Mouse (Mus musculus): ENCODE results near the gene Cntn2. TPM values are rescaled to one million over a fixed set of nuclear protein-coding genes. Genes with fewer than 3 reads are reported as not detected.
"Not testable (repeated sequence)": the region's sequence is repeated elsewhere in the genome, so short reads cannot be mapped to it uniquely, and the experiment has no call there.

Cntn2 gene
- polyA plus RNA-seq, 1 experiment, result 0.26 TPM

DNA sequence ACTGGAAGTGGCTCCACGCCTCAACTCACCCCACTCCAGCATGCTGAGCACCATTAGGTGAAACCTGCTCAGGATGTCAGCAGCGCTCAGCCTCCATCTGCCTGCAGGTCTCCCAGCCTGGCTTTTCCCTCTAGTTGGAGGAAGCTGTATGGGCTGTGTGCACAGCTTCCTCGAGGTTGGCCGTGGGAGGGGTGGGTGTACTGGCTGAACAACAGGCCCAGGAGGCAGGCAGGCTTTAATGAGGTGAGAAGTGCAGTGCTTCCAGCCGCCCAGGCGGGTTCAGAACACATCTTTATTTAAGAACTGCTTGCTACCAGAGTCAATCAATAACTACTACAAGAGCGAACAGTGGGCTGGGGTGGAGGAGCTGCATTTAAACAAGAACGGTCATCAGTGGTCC, 31.5 kb downstream of the Cntn2 start:
- DNase-seq (ENCODE audit: low read depth), result no peak

DNA sequence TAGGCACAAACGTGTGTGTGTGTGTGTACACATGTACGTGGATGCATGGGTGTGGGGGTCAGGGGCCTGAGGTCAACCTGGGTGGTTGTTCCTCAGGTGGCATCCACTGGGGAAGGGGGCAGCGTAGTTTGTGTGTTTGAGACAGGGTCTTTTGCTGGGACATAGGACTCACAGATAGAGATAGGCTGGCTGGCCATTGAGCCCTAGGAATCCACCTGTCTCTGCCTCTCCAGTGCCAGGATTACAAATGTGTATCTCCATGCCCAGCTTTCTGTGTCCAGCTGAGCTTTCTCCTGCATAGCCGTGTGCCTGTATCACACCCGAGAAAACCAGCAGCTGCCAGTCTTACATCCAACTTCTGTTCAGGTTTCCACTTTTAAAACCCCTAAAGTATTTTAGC, 33.3 kb downstream of the Cntn2 start:
- DNase-seq (ENCODE audit: low read depth), result no peak

DNA sequence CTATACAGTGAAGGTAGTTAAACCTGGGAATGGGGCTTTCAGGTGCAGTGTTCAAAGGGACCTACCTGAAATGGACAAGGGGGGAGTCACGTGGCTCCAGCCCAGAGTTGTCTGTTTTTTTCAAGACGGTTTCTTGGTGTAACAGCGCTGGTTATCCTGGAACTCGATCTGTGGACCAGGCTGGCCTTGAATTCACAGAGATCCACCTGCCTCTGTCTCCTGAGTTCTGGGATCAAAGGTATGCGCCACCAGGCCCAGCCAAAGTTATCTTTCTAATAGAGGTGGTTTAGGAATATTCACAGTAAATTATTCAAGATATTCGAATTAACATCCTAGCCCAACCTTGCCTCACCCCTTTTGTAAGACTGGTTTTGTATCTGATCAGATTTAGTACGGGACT, 36.4 kb downstream of the Cntn2 start:
- DNase-seq (ENCODE audit: low read depth), result no peak

- no peak for DNase-seq (ENCODE audit: low read depth)
These were observed 37.0 kb downstream of the Cntn2 start, which contains the start of gene Tmem81 for GRCm38 (mm10) chr1:132506058-132506457. Tmem81 (plus strand) TSS chr1:132506230.

DNA sequence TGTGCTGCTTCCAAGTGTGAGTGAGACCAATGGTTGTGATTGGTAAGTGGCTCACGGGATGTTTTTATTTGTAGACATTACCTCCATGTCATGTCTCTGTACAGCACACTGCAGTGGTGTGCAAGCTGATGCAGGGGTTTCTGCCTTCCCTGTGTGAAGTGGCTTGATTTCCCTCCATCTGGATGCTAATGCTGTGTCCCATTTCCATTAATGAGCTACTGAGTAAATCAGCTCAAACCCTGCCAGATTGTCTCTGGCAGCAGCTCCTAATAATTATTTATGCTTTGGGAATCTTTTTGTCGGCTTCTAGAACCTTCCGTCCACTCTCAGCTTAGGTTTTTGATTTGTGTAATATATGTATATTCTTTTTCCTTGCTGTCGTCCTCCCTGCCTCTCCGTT, 37.9 kb downstream of the Cntn2 start:
- no peak for DNase-seq (ENCODE audit: low read depth)

DNA sequence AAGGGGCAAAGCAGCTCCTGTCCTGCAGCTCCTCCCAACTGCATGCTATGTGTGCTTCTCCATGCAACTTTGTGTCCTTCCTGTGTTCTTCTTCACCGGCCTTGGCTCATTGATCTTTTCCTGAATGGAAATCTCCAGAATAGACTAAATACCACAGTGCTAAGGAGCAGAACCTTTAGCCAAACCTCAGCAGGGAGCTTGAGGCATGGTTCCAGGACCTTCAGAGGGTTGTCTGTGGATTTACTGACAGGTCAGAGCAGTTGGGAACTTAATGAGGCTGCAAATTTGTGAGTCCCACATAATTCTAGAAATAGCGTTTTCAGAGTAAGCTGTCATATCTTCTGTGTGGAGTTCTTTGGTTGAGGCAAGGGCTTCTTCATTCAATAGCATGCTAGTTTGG, 42.5 kb downstream of the Cntn2 start:
- no peak for DNase-seq (ENCODE audit: low read depth)

GRCm38 (mm10) chr1:132483759-132484158, 59.3 kb downstream of the Cntn2 start:
- no peak for DNase-seq (ENCODE audit: low read depth)

DNA sequence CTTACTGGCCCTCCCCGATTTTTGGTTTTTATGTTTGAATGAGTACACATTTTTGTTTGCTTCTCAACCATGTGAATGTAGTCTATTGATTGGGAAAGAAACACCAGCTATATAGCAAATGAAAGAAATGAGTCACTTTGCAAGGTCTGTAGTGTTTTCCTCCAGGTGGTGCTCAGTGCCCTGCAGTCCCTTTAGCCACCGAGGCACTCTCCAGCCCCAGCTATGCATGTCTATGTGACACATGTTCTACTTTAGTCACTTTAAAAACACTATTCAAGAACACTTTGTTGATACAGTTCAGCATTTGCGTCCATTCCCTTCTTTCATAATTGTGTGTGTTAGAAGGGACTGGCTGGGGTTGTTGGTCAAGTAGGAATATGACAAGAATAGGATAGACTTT, 59.8 kb downstream of the Cntn2 start:
- DNase-seq (ENCODE audit: low read depth), result no peak

- DNase-seq (ENCODE audit: low read depth), result no peak
These were observed 61.4 kb downstream of the Cntn2 start for GRCm38 (mm10) chr1:132481619-132482018.

DNA sequence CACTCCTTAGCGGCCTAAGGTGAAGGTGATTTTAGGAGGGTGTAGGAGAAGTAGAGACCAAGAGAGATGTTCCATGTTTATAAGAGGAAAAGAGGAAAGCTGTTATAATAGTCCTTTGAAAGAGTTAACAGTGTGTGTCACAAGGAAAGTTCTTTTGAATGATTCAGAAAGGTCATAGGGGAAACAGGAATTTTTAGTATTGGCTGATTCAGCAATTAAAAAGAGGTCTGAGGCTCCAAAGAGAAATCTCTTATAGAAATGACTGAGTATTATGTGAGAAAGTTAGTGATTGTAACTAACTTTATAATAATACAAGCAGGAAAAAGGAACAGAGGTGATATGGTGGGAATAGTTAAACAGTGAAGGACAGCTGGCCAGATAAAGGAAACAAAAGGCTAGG, 63.6 kb downstream of the Cntn2 start:
- DNase-seq (ENCODE audit: low read depth), result no peak

DNA sequence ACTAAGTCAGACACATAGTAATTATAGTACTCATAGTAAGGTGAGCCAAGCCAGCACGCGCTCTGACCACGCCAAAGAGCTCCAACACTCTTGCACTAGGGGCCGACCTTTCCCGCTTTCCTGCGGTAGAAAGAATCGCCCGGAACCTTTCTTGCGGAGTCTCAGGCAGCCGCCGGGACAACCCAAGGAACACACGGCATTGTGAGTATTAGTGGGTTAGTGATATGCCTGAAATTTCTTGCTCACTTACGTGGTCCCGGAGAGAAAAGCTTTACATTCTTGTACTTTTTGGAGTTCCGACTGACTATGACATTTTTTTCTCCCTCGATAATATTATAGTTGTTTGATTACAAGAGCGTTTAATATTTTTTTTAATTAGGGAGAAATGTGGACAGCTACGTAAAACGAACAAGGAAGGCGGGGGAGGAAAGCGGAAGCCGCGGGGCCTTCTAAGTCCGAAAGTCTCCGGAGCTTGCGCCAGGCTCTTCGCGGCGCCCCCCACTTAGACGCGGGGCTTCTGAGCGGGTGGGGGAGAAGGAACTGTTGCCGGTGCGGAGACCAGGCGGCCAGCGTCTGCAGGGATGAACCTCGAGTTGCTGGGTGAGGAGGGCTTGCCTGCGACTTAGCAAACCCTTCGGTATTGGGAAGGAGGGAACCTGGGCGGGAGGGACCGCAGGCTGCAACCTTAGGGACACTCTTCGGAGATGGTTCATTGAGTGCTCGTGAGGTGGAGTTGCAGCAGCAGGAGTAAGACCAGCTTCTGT, 65.9 kb downstream of the Cntn2 start, which contains the start of gene Rbbp5:
TSS of gene Rbbp5 (plus strand) at position 438 of the 764 bp plus-strand sequence.
- DNase-seq (ENCODE audit: low read depth), result peak; percentile 52

GRCm38 (mm10) chr1:132476575-132476927, 66.5 kb downstream of the Cntn2 start:
- no peak for DNase-seq (ENCODE audit: low read depth)

DNA sequence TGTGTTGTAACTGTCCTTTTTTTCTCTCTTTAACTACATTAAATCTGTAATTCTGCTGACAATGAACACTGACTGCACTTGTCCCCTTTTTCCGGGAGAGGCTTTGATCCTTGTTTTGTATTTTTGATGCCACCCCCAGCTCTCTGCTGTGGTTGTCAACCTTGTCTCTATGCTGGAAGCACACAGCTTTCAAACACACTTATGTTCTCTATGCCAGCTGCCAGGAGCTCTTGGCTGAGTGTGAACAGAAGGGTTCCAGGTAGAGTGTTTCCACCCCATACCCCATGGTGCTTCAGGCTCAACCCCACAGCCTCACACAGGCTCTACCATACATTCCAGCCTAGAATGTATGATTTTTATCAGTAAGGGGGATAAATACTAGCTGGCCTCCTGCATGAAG, 68.6 kb downstream of the Cntn2 start:
- no peak for DNase-seq (ENCODE audit: low read depth)

- DNase-seq (ENCODE audit: low read depth), result no peak
These were observed 70.5 kb downstream of the Cntn2 start for GRCm38 (mm10) chr1:132472537-132472936.

DNA sequence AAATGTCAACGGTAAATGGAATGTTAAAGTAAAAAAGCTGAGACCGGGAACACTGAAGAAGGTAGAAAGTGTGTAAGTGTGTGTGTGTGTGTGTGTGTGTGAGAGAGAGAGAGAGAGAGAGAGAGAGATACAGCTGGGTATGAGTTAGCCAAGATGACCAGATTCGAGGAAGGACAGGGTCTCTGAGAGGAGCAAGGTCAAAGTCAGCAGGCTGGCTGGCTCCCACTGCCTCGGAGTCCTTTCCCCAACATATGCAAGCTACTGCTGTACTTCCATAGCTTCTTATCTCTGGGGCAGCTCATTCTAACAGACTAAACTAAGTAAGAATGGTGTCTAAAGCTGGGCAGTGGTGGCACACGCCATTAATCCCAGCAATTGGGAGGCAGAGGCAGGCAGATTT, 71.6 kb downstream of the Cntn2 start:
- no peak for DNase-seq (ENCODE audit: low read depth)

- DNase-seq (ENCODE audit: low read depth), result no peak
These were observed 72.0 kb downstream of the Cntn2 start for GRCm38 (mm10) chr1:132471032-132471431.

DNA sequence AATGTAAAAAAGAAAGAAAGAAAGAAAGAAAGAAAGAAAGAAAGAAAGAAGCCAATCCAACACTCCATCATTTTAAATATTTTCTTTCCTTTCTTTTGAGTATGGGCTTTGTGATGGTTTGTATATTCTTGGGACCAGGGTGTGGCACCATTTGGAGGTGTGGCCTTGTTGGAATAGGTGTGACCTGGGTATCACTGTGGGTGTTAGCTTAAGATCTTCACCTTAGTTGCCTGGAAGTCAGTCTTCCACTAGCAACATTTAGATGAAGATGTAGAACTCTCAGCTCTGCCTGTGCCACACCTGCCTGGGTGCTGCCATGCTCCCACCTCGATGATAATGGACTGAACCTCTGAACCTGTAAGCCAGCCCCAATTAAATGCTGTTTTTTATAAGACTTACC, 73.0 kb downstream of the Cntn2 start:
- DNase-seq (ENCODE audit: low read depth), result not testable (repeated sequence)

GRCm38 (mm10) chr1:132469519-132469918, 73.5 kb downstream of the Cntn2 start:
- no peak for DNase-seq (ENCODE audit: low read depth)

DNA sequence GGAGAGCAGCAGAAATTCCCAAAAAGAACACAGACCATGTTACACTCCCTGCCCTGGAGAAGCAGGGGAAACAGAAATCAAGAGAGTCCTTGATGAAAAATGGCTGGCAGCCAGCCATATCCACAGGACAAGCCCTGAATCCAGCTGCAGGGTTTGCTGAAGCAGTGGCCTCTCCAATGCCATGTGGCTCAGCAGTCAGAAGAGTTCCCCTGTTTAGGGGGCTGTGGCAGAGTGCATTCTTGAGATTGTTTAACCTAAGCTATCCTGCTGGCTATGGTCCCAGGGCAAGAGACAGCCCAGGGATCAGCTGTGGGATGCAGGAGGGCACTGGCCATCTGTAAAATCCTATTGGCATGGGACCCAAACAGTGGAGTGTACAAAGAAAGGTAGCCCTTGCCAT, 74.1 kb downstream of the Cntn2 start:
- no peak for DNase-seq (ENCODE audit: low read depth)

DNA sequence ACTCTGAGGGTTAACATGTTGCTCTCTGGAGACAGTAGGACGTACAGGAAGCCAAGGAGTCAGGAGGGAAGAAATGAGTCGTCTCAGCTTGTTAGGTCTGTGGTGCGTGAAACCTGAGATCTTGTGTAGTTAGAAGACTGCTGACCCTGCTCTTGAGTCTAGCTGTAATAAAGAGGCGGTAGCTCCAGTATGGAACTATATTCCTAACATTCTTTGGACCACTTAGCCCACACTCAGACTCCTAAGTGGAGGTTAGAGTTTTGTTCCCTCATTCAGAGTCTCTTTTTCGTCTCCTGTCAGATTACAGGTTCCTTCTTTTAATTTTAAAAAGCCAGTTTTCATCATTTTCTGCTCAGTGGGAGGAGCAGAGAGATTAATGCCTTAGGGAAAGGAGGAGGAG, 78.4 kb downstream of the Cntn2 start:
- no peak for DNase-seq (ENCODE audit: low read depth)
